Mouse (Mus musculus) retina, postnatal 7 days (tissue): ENCODE data around the gene Gpr180.
"Not testable (repeated sequence)": the region's sequence is repeated elsewhere in the genome, so short reads cannot be mapped to it uniquely, and the experiment has no call there.

ENCODE experiments used
- DNase-seq: peaks from one replicate; pipeline ENCODE4 v3.0.0-alpha.2; 2012; ENCODE audit warnings: low read depth, low spot score

Gene Gpr180

DNA sequence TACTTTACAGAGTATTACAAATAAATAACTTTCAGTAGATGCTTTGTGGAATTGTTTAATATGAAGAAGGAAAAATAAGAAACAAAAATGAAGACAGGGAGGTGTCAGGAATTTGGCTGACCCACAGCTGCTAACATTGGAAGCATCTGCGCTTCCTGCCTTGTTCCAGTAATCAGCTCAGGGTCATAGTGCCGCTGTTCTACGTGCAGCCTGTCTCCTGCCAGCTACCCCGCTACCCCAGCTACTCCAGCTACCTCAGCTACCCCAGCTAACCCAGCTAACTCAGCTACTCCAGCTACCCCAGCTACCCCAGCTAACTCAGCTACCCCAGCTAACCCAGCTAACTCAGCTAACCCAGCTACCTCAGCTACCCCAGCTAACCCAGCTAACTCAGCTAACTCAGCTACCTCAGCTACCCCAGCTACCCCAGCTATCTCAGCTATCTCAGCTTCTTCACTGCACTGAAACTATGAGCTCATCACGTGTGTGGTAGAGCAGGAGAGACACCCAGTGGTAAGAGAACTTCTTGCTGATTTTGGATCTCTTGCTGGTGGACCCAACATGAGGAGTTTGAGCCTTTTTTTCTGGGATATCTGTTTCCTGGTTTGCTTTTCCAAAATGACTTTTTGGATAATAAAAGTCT is 14.8 kb downstream of the Gpr180 start:
- no peak for DNase-seq

DNA sequence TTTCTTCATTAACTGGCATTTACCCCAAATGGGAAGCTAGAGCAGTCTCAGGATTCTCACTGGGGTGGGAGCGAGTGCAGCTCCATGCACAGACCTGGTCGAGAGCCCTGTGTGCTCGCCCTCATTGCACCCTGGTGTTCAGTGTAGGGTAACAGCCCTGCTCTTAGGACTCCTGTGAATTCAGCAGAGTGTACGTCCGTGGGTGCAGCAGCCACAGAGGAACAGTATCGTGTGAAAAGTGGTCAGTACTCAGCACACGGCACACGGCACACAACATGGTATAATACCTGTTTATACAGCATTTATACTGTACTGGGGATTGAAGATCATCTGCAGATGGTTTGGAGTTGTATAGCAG is 15.3 kb downstream of the Gpr180 start:
- no peak for DNase-seq

DNA sequence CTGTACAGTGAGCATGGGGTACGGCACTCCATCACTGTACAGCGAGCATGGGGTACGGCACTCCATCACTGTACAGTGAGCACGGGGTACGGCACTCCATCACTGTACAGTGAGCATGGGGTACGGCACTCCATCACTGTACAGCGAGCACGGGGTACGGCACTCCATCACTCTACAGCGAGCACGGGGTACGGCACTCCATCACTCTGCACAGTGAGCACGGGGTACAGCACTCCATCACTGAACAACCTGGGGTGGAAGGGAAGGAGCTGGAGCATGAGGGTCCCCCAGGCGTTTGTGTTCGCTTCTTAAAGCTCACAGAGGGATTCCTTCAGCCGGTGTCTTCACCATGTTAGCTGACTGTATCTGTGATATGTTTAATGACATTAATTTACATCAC is 19.1 kb downstream of the Gpr180 start:
- not testable (repeated sequence) for DNase-seq

DNA sequence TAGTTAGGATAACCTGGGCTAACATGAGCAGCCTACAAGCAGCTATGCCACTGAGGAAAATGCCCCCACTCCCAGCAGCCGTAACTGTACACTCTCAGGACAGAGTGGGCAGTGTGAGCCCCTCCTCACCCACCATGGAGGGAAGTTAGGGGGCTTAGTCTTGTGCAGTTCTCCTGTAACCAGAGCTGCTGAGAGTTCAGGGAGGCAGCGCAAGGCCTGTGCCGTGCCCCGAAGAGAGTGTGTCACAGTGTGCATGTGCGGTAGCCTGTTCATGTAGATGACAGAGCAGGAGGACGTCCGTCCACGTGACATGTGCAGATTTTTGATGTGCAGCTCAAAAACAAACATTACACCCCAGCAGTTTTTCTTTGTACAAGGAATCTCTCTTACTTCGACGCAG is 19.8 kb downstream of the Gpr180 start:
- DNase-seq = no peak

DNA sequence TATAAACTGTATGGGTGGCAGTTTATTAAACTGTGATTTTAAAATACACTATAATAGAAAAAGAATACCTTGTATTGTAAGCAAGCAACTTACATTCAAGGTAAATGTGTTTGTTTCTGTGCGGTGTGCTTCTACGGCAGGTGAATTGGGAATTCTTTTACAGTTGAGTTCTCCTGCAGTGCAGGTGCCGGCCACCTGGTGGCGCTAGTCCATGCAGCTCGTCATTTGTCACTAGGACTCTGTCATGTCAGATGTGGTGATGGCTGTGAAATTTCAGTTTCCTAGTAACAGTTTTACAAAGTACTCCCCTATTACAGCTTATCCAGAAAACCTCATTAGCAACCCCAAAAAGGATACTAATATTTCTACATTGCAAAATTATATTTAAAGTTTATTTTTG is 20.2 kb downstream of the Gpr180 start:
- DNase-seq = no peak

DNA sequence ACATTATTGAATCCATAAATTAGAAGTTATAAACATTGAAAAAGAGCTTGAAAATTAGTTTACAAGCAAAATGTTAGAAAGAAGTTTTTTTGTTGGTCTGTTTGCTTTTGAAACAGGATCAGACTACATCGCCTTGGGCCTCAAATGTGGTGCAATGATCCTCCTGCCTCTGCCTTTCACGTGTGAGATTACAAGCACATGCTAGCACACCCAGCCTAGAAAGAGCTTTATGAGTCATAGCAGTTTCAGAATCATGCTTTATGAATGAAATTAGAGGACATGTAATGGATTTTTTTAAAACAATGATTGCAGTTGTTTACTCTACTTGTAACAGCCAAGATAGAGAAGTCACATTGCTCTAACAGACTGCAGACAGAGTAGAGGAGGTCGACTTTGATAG is 24.8 kb downstream of the Gpr180 start:
- no peak for DNase-seq

DNA sequence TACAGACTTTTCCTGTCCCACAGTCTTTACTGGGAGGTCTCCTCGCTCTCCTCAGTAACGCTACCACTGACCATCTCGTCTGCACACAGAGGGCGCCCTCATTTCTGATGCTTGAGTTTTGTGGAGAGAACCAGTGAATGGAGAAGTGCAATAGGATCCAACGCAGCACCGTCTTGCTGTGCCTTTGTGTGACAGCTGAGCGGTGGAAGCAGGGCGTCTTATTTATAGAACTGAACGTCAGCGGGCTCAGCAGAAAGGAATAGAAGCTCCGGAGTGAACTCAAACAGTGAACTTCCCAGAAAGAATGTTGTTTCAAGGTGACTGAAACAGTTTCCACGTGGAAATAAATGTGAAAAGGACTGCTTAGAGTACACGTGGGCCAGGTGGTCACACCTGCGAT is 25.7 kb downstream of the Gpr180 start:
- no peak for DNase-seq

DNA sequence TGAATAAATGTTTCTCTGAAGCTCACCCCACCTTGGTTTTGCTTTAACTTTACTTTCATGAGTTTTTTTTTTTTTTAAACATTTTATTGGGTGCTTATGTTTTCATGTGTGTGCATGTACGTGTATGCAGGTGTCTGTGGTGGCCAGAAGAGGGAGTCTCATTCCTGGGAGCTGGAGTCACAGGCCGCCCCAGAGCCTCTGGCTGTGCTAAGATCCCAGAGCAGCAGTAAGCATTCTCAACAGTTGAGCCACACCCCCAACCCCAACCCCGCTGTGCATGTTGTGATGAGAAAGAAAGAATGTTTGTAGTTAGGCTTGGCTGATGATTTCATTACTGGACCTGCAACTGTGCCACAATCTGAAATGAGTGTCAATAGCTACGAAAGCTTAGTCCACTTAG is 31.8 kb downstream of the Gpr180 start:
- no peak for DNase-seq

DNA sequence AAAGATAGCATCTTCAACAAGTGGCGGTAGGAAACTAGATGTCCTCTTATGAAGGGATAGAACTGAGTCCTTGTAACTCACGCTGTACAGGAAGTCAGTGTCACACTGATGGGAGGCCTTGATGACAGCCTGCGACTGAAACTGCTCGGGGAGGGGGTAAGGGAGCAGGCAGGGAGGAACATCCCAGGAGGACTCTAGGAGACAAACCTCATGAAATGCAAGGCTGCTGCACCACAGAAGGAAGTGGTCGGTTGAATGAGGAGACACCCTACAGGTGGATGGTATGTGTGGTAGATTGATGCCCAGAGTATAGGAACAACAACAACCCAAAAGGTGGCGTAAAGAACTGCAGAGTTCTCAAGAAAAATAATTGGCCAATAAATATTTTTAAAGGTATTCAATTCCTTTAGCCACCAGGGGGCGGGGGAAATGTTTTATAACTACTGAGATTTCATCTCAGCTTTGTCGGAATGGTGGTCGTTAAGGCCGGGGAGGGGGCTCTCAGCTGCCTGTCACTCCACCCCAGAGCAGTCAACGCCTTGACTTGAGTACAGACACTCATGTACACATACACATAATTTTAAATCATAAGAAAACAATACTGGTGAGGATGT is 36.7 kb downstream of the Gpr180 start:
- no peak for DNase-seq

DNA sequence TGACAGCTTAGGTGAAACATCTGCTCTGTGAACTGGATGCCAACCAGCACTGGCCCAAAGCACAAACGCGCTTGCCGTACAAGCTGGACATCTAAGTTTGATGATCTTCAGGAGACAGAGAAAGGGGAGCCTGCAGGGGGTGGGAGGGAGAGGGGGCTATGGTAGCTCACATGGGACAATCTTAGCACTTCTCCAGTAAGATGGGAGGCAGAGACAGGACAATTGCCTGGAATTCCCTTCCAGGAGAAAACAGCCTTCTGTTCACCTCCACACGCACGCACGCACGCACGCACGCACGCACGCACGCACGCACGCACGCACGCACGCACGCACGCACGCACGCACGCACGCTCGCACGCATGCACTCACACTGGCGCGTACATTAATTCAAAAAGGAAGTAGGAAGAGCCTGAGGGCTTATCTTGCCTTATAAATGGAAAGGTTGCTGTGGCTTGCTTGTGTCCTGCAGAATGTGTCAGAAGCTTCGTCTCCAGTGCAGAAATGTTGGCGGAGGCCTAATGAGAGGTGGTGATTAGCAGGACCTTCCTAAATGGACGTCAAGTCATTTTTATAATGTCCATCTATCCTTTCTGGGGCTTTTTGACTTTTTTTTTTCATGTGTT is 38.2 kb downstream of the Gpr180 start:
- DNase-seq = no peak

DNA sequence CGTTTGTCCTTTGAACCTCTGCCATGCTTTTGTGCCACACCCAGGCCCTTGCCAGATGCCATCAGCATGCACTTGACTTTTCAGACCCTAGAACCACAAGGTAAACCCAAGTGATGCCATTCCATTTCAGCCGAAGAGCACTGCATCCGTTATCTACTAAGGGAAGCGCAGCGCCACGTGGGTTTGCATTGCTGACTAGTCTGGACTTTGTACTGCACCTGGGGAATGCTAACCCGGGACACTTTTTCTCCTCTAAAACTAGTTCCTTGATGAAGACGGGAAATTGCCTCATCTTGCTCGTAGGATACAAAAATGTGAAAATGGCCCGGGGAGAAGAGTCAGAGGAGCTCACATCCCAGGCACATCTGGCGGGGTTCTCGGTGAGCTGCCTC is 38.7 kb downstream of the Gpr180 start:
- DNase-seq = no peak

DNA sequence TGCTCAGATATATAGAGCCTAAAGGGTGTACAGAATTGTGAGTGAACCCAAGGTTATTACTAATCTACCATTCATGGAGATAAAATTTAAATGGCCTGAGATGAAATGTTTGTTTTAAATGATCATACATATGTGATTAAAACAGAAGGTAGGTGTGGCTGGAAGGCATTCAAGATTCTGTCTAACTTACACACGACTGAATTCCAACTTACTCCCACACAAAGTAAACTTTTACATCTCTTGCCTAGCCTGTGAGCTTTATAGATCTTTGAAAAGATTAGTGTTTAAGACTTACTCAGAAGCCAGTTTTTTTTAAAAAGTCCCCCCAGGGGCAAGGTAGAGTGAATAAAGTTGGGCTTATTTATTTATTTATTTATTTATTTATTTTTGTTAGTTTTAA is 42.3 kb downstream of the Gpr180 start:
- DNase-seq = no peak

DNA sequence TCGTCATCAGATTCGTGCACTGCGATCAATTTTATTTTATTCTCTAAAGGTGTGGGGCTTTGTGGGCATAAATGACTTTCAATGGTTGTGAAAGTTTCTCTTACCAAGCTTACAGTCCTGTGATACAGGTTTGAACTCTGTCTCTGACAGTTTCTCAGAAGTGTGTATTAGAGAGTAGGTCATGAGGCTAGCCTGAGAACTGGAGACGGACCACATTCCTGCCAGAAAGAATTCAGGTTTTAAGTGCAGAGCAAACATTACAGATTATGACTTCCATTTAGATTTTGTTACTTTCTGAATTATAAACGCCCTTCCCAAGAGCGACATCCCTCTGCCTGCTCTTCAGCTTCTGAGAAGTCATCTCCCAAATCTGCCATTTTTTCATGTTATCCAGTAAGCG is 42.7 kb downstream of the Gpr180 start:
- no peak for DNase-seq

DNA sequence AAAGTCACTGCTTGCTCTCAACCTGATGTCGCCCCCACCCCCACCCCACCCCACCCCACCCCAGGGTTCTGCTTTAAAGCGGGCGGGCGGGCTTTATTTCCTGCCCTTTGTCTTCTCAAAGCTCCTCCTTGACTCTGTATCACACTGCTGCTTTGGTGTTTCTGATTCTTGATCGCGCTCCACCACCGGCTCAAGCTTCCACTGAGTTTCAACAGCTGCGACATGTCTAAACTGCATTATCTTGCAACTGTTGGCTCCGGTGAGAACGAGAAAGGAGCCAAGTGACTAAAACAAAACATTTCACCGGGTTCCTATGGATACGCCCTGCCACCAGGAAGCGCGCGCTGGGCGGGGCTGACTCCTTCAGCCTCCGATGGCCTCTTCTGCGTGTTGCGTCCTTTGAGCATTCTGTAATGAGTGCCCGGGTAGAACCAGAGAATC is 43.2 kb downstream of the Gpr180 start:
- DNase-seq = no peak

DNA sequence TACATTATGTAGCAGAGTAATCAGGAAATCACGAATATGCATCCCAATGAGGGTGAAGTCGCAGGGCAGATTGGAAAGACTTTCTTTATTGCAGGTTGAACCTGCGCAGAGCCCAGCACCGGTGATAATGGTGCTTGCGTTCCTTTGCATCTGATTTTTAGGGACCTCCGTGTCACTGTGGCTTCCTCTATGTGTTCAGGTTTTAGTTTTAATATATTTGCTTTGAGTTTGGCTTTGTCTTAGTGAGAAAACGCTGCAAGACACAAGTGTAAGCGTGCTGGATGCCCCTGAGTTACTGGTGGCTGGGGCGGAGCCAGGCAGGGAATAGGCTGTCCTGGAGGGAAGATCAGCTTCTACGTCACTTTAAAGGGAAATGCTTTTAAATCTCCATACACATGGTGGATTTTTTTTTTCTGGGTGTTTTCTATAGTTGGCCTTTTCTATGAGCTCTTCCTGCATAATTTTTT is 43.8 kb downstream of the Gpr180 start:
- peak; percentile 14 for DNase-seq

DNA sequence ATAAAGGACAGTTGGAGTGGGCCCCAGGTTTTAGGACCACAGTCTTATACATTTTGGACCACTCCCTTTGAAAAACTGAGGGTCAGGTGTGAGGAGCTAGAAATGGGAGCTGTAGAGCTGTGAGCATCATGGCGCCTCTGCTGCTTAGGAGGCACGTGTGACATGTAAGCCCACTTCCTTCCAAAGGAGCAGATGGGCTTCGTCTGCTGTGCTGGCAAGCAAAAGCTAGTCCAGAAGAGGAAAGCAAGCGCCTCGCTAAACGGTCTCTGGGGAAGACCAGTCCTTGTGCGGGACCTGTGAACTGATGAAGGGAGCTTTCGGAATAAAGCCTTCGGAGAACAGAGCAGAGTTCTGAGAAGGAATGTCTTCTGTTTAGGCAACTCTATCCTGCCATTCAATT is 54.5 kb downstream of the Gpr180 start:
- no peak for DNase-seq

DNA sequence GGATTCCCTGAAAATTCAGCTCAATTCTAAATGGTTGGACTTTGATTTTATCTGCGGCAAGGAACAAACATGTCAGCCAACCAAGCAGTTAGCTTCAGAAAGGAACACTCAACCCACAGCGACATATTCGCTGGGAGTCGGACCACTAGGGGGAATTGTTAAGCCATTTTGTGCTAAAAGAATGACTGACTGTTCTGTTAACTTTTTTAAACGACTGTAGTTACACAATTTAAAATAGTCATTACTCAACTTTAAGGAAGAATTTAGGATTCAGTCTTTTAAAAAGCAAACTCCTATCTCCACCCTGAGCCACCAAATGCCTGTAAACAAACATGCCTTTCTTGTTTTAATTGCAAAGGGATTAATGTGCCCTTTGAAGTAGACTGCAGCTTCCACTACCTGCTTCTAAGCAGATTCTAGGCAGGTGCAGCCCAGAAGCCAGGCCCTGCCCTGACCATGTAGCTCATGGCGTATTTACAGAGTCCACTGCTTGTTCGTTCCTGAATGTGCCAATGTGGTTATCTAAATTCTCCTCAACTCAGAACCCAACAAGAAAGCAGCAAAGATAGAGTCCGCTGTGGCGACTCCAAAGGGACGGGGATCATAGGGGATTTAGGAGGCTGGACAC is 56.2 kb downstream of the Gpr180 start:
- DNase-seq = no peak

DNA sequence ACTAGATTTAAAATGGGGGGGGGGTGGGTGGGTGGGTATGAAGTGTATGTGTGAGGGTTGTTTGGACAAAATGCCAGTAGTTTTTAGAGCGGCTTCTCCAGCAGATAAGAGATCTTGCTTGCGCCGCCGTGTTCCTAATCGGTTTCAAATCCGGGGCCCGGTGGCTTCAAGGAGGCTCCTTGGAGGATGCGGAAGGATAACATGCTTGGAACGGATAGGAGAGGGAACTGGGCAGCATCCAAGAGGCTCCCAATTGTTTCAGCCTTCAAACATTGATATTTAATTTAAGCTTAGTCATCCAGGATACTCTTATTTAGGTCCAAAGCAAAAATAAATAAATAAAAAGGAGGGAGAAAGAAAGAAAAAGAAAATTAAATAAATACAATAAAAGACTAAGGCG is 56.7 kb downstream of the Gpr180 start:
- DNase-seq = no peak

DNA sequence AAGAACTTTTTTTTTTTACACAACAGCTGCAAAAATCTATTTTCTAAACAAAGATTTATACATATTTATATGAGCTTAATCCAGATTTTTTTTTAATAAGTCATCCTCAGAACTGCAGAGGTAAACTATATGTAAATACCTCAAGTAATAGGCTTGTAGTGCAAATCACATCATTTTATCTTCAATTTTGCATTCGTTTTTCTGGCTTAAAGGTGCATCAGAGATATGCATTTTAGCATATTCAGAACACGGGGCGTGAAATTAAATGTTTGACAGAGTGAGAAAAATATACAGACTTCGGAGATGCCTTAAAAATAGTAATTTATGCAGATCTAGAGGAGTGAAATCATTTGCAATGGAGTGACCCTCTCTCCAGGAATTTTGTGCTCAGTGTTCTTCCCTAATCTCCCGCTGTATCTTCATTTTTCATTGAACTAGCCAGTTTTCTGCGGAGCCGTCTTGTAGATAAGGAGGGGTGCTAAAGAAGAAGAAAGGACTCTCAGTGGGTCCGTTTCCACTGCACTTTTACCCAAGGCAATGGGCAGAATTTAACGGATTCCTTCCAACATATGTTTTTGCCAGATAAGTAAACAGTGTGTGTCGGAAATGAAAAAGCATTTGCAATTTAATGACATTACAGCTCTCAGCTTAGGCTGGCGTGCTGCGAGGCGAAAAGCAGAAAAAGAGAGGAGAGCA is 57.4 kb downstream of the Gpr180 start:
- DNase-seq = no peak

DNA sequence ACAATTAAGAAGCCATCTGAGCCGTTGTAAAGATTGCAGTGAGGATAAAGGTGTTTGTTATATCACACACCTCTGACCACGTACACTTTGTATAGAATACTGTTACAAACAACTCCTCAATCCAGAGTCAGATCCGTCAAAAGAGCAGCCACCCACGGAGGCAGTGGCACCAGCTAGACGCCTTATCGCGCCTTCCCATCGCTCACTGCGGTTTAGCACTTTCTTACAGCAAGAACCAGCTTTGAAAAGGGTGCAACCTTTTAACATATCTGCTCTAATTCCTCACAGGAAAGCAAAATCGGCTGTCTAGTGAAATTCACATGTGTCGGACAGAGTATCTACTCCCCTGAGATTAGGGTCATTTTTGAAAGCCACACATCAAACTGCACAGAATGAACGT is 60.1 kb downstream of the Gpr180 start:
- no peak for DNase-seq

DNA sequence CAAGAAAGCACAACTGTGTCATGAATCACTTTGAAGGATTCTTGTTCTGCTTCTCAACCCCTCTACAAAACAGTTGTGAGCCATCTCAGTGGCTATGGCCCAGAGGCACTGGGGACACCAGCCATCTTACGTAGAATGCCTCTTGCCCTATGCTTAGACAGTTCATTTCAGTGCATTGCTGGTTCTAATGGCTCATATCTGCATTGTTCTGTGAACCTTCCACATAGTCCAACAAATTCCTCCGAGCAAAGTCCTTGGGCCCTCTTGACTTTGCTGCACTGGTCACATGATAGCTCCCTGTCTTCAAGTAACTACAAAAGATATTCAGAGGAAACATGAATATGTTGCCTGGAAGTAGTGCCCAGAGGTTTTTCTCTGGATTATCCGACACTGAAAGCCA is 63.8 kb downstream of the Gpr180 start:
- no peak for DNase-seq

DNA sequence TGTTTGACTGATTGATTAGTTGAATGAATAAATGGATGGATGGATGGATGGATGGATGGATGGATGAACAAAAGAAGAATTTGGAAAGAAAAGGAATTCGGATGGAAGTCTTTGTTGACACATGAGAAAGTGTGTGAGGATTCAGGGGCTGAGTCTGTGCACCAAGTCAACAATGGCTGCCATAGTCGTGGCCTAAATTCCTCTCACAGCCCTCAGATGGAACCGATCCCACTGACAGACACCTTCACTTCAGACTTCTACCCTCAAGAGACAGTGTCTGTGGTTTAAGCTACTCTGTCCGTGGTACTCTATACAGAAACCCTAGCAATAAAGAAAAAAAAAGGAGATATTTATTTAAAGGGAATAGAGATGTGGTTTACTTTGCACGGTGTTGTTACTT is 65.0 kb downstream of the Gpr180 start:
- no peak for DNase-seq
